Mouse (Mus musculus) limb, embryonic 13.5 days (tissue): ENCODE data around the gene Btf3. TPM values are rescaled to one million over a fixed set of nuclear protein-coding genes. Genes with fewer than 3 reads are reported as not detected.

Experiments used
- ATAC-seq: fragments of 200-750 bp; cut with Nextera tagmentation; 2 replicates; pipeline ENCODE4 v1.8.0; 2017; ENCODE audit warnings: low read depth, moderate number of reproducible peaks, moderate TSS enrichment; ENCODE audit not compliant: low FRiP score
- H3K27ac ChIP-seq: fragments of 300-500 bp; sonication (generic); 2 replicates; pipeline ENCODE4 v1.5.1; 2015; ENCODE audit warnings: inconsistent platforms, mild to moderate bottlenecking, moderate library complexity
- H3K27me3 ChIP-seq: fragments of 300-500 bp; sonication (generic); 2 replicates; pipeline ENCODE4 v1.6.1; 2015; ENCODE audit warnings: mild to moderate bottlenecking, inconsistent platforms
- H3K36me3 ChIP-seq: fragments of 300-500 bp; sonication (generic); 2 replicates; pipeline ENCODE4 v1.6.1; 2015; ENCODE audit warnings: inconsistent platforms, mild to moderate bottlenecking, moderate library complexity
- H3K4me1 ChIP-seq: fragments of 300-500 bp; sonication (generic); 2 replicates; pipeline ENCODE4 v1.6.1; 2015; ENCODE audit warnings: inconsistent platforms
- H3K4me2 ChIP-seq: fragments of 300-500 bp; sonication (generic); replicated peaks from 2 replicates; pipeline ENCODE4 v1.6.1; 2015; ENCODE audit warnings: inconsistent platforms, mild to moderate bottlenecking, moderate library complexity
- H3K4me3 ChIP-seq: fragments of 300-500 bp; sonication (generic); 2 replicates; pipeline ENCODE4 v1.5.1; 2015; ENCODE audit warnings: moderate library complexity, mild to moderate bottlenecking, inconsistent platforms
- H3K9ac ChIP-seq: fragments of 300-500 bp; sonication (generic); 2 replicates; pipeline ENCODE4 v1.6.1; 2015; ENCODE audit warnings: mild to moderate bottlenecking, inconsistent platforms
- H3K9me3 ChIP-seq: fragments of 300-500 bp; sonication (generic); 2 replicates; pipeline ENCODE4 v1.6.1; 2016; ENCODE audit warnings: inconsistent platforms
- WGBS: fragments of 180-500 bp; shearing (Covaris S2); methylation state at CpG from one replicate; pipeline ENCODE4 v1.1.7; 2015; 5-methylcytosine and 5-hydroxymethylcytosine counted together
- polyA plus RNA-seq: library from polyadenylated mRNA; unstranded; fragments of >200 nt; fragmentation: Nextera tagmentation; extraction: Ambion mirVana; gene quantifications from 2 replicates; pipeline ENCODE4 v1.2.1, GENCODE M21; 2015

Btf3 gene
- polyA plus RNA-seq, 1 experiment from 2014 or later, result 732 TPM

DNA sequence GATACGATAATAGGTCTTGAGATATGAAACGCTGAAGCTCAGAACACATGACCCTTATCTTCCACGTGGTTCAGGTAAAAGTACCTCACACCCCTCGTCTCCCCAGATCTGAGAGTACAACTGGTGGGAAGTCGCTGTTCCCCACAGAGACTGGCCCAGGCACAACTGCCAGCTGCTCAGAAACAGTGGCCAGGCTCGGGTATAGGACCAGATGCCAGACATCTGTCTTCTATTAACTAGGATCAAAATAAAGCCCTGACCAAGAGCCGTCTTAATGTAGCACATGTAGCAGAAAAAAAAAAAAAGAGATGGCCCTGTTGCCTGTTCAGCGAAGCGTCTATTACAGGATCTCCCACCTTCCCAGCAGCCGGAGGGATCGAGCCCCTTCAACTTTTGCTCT, 8.2 kb upstream of the Btf3 start:
- peak; percentile 51; the same call in 1 of the 2 replicates for ATAC-seq
- 30% methylated on average over 11 of the region's 11 CpGs for WGBS
- no peaks in the 10 kb centered on the region for H3K36me3 ChIP-seq
- no peaks in the 10 kb centered on the region for H3K4me1 ChIP-seq
- H3K9me3 ChIP-seq, result no peaks in the 10 kb centered on the region
- H3K27ac ChIP-seq, result no peak overlapping the region
- H3K4me3 ChIP-seq, result no peak overlapping the region
- no peaks in the 10 kb centered on the region for H3K27me3 ChIP-seq
- no peak overlapping the region for H3K4me2 ChIP-seq
- H3K9ac ChIP-seq, result no peak overlapping the region

GRCm38 (mm10) chr13:98317911-98318310, 1.1 kb upstream of the Btf3 start:
- Histone ChIP-seq H3K4me2 (no peak overlapping the region), H3K36me3 (peaks cover 9% of the 10 kb centered on the region), H3K27ac (no peak overlapping the region), H3K4me1 (peaks cover 14% of the 10 kb centered on the region), H3K9me3 (no peaks in the 10 kb centered on the region), H3K4me3 (no peak overlapping the region), H3K9ac (no peak overlapping the region; the same call in 1 of the 2 replicates), H3K27me3 (no peaks in the 10 kb centered on the region)
- ATAC-seq, result no peak
- WGBS, result 92% methylated on average over 6 of the region's 6 CpGs

GRCm38 (mm10) chr13:98317246-98317677, 456 bp upstream of the Btf3 start:
- Histone ChIP-seq H3K27me3 (no peaks in the 10 kb centered on the region), H3K36me3 (peaks cover 14% of the 10 kb centered on the region), H3K4me1 (peaks cover 19% of the 10 kb centered on the region), H3K4me3 (peak overlapping the region; percentile 97), H3K9ac (peak overlapping the region; percentile 99), H3K27ac (peak overlapping the region; percentile 93), H3K9me3 (no peaks in the 10 kb centered on the region), H3K4me2 (peak overlapping the region; percentile 76)
- 3% methylated on average over 16 of the region's 16 CpGs for WGBS
- ATAC-seq, result no peak

- H3K36me3 ChIP-seq, result peaks cover 26% of the 10 kb centered on the region
- H3K27me3 ChIP-seq, result no peaks in the 10 kb centered on the region
- WGBS, result under 1% methylated on average over 17 of the region's 17 CpGs
- peaks cover 20% of the 10 kb centered on the region for H3K4me1 ChIP-seq
- peak overlapping the region; percentile 99 for H3K9ac ChIP-seq
- H3K4me3 ChIP-seq, result peak overlapping the region; percentile 97
- no peak for ATAC-seq
- peak overlapping the region; percentile 81 for H3K4me2 ChIP-seq
- peak overlapping the region; percentile 93 for H3K27ac ChIP-seq
- H3K9me3 ChIP-seq, result no peaks in the 10 kb centered on the region
Measured at GRCm38 (mm10) chr13:98316140-98316479, 696 bp downstream of the Btf3 start.

- no peak overlapping the region for H3K27ac ChIP-seq
- no peak for ATAC-seq
- 61% methylated on average over 4 of the region's 4 CpGs for WGBS
- peaks cover 20% of the 10 kb centered on the region for H3K4me1 ChIP-seq
- peak overlapping the region; percentile 97 for H3K4me3 ChIP-seq
- H3K36me3 ChIP-seq, result peaks cover 35% of the 10 kb centered on the region
- peak overlapping the region; percentile 81 for H3K4me2 ChIP-seq
- H3K27me3 ChIP-seq, result no peaks in the 10 kb centered on the region
- H3K9ac ChIP-seq, result peak overlapping the region; percentile 1; the same call in 1 of the 2 replicates
- H3K9me3 ChIP-seq, result no peaks in the 10 kb centered on the region
Measured at GRCm38 (mm10) chr13:98315124-98315523, 1.7 kb downstream of the Btf3 start.

DNA sequence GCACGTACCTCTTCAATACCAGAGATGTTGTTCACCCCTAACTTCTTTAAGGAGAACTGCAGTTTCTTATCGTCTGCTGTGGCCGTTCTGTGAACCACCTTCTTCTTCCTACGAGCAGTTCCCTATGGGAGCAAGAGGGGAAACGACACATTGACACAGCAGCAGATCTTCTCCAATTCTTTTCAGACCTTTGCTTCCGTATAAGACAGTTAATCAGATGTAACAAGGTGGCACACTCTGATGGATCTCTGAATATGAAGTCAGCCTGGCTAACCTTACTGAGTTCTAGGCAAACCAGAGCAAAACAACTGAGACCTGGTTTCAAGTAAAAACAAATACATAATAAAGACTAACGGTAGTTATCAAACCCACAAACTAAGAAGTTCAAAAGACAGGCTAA, 3.2 kb downstream of the Btf3 start:
- Histone ChIP-seq H3K27ac (no peak overlapping the region), H3K4me2 (no peak overlapping the region), H3K9me3 (no peaks in the 10 kb centered on the region), H3K9ac (no peak overlapping the region), H3K4me3 (no peak overlapping the region), H3K27me3 (no peaks in the 10 kb centered on the region), H3K36me3 (peaks cover 48% of the 10 kb centered on the region), H3K4me1 (peaks cover 20% of the 10 kb centered on the region)
- WGBS, result 78% methylated on average over 7 of the region's 7 CpGs
- ATAC-seq, result no peak

GRCm38 (mm10) chr13:98311597-98311996, 5.2 kb downstream of the Btf3 start:
- no peak overlapping the region for H3K4me3 ChIP-seq
- no peaks in the 10 kb centered on the region for H3K9me3 ChIP-seq
- WGBS, result 95% methylated on average over 5 of the region's 5 CpGs
- ATAC-seq, result no peak
- no peak overlapping the region for H3K9ac ChIP-seq
- H3K27me3 ChIP-seq, result no peaks in the 10 kb centered on the region
- H3K36me3 ChIP-seq, result peaks cover 56% of the 10 kb centered on the region
- no peak overlapping the region for H3K4me2 ChIP-seq
- H3K4me1 ChIP-seq, result peaks cover 24% of the 10 kb centered on the region
- H3K27ac ChIP-seq, result no peak overlapping the region

DNA sequence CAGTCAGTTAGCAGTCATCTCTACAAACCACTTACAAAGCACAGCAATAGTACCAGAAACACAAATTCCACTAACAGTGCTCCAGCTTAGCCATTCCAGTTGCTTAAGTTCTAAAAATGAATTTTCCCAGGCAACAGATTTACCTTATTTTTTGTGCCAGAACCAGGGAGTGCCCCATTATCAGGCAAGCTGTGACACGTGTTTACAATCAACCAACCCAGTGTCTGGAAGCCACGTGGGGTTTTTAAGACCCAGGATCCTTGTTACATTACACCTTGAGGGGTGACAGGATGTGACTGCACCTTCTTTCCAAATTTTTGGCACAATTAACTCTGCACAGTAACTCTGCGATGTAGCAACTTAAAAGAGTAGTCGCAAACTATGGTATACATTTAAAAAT, 8.1 kb downstream of the Btf3 start:
- 46% methylated on average over 4 of the region's 4 CpGs for WGBS
- H3K9ac ChIP-seq, result no peak overlapping the region
- H3K9me3 ChIP-seq, result no peaks in the 10 kb centered on the region
- no peak overlapping the region for H3K4me2 ChIP-seq
- no peaks in the 10 kb centered on the region for H3K27me3 ChIP-seq
- no peak for ATAC-seq
- H3K4me3 ChIP-seq, result no peak overlapping the region
- H3K27ac ChIP-seq, result no peak overlapping the region
- H3K36me3 ChIP-seq, result peaks cover 55% of the 10 kb centered on the region
- H3K4me1 ChIP-seq, result peaks cover 13% of the 10 kb centered on the region; the same call in 1 of the 2 replicates

- peaks cover 13% of the 10 kb centered on the region; the same call in 1 of the 2 replicates for H3K4me1 ChIP-seq
- ATAC-seq, result no peak
- no peak overlapping the region for H3K27ac ChIP-seq
- H3K9ac ChIP-seq, result no peak overlapping the region
- no peaks in the 10 kb centered on the region for H3K9me3 ChIP-seq
- H3K27me3 ChIP-seq, result no peaks in the 10 kb centered on the region
- H3K4me2 ChIP-seq, result no peak overlapping the region
- 84% methylated on average over 5 of the region's 5 CpGs for WGBS
- peaks cover 48% of the 10 kb centered on the region for H3K36me3 ChIP-seq
- H3K4me3 ChIP-seq, result no peak overlapping the region
Measured at GRCm38 (mm10) chr13:98308004-98308403, 8.8 kb downstream of the Btf3 start.

GRCm38 (mm10) chr13:98306852-98307475, 9.8 kb downstream of the Btf3 start:
- H3K36me3 ChIP-seq, result peaks cover 39% of the 10 kb centered on the region
- H3K27ac ChIP-seq, result no peak overlapping the region; the same call in 1 of the 2 replicates
- H3K9me3 ChIP-seq, result no peaks in the 10 kb centered on the region
- no peak for ATAC-seq
- H3K27me3 ChIP-seq, result no peaks in the 10 kb centered on the region
- peaks cover 7% of the 10 kb centered on the region; the same call in 1 of the 2 replicates for H3K4me1 ChIP-seq
- 53% methylated on average over 14 of the region's 14 CpGs for WGBS
- H3K4me3 ChIP-seq, result no peak overlapping the region
- H3K4me2 ChIP-seq, result no peak overlapping the region
- no peak overlapping the region for H3K9ac ChIP-seq

DNA sequence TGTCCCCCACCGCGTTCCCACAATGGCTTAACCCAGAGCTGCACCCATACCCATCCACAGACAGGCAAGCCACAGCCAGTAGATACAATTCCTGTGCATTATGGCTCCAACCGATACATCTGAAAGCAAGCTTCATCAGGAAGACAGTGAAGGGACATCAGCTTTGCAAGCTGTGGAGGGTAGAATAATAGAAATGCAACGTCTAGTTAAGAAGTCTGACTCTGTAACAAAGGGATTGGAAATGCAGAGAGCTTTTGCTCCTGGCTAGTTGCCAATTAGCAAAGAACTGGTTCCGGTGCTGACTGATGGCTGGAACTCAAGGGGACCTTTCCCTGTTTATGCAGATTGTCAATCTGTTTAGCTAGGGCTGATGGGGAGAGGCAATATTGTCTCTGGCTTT, 10.4 kb downstream of the Btf3 start:
- Histone ChIP-seq H3K27me3 (no peaks in the 10 kb centered on the region), H3K4me2 (no peak overlapping the region), H3K9me3 (no peaks in the 10 kb centered on the region), H3K4me3 (no peak overlapping the region), H3K4me1 (peaks cover 7% of the 10 kb centered on the region; the same call in 1 of the 2 replicates), H3K9ac (no peak overlapping the region), H3K27ac (no peak overlapping the region), H3K36me3 (peaks cover 34% of the 10 kb centered on the region)
- ATAC-seq, result no peak
- WGBS, result 43% methylated on average over 5 of the region's 5 CpGs

GRCm38 (mm10) chr13:98305257-98305656, 11.5 kb downstream of the Btf3 start:
- H3K4me1 ChIP-seq, result peaks cover 7% of the 10 kb centered on the region; the same call in 1 of the 2 replicates
- 88% methylated on average over 9 of the region's 9 CpGs for WGBS
- no peak overlapping the region for H3K4me2 ChIP-seq
- H3K9me3 ChIP-seq, result no peaks in the 10 kb centered on the region
- no peak overlapping the region for H3K9ac ChIP-seq
- no peak overlapping the region for H3K4me3 ChIP-seq
- no peak overlapping the region for H3K27ac ChIP-seq
- H3K36me3 ChIP-seq, result peaks cover 22% of the 10 kb centered on the region
- no peaks in the 10 kb centered on the region for H3K27me3 ChIP-seq
- ATAC-seq, result no peak
